Comparison of ENCODE assay signal across 30 mouse cellular contexts in genomic region chr16:55526230-55526842, GRCm38 (mm10).
DNase-seq lines count a peak whose midpoint lies in the region; ATAC-seq and TF ChIP-seq lines count a peak whose summit lies in the region.
"Had no signal": no experiment of that assay in that cellular context is flagged by ENCODE, and none has a peak within 500 bp of the region (broad histone marks: within the 10 kb centered on the region; RNA-seq: fewer than 3 reads in every experiment).

No protein-coding gene starts in this region.

- no peak for TF ChIP-seq CTCF in lung, postnatal 0 days (IDR thresholded peaks at IDR 0.05)

- no peaks in the 10 kb centered on the region for H3K27me3 ChIP-seq in lung, postnatal 0 days (replicated peaks; ENCODE audit: insufficient read depth, low read length)
- H3K27me3 ChIP-seq: hindbrain, embryonic 12.5 days; kidney, embryonic 15.5 days; limb, embryonic 13.5 days; neural tube, embryonic 12.5 days had no signal

- no peak overlapping the region for H3K4me2 ChIP-seq in lung, postnatal 0 days (replicated peaks; ENCODE audit: low read depth, low read length)
- H3K4me2 ChIP-seq: heart, embryonic 11.5 days; hindbrain, embryonic 12.5 days; kidney, embryonic 15.5 days; limb, embryonic 13.5 days; liver, embryonic 11.5 days; neural tube, embryonic 12.5 days had no signal

- no peak overlapping the region for H3K9ac ChIP-seq in lung, postnatal 0 days (replicated peaks; ENCODE audit: low read depth)
- H3K9ac ChIP-seq: hindbrain, embryonic 12.5 days; kidney, embryonic 15.5 days; limb, embryonic 13.5 days; neural tube, embryonic 12.5 days had no signal

- H3K4me1 ChIP-seq in lung, postnatal 0 days (ENCODE audit: insufficient read depth, low read depth, low read length): no peaks in the 10 kb centered on the region
- H3K4me1 ChIP-seq: hindbrain, embryonic 12.5 days; kidney, embryonic 15.5 days; limb, embryonic 13.5 days; neural tube, embryonic 12.5 days had no signal

- TF ChIP-seq EP300 in lung, postnatal 0 days (IDR thresholded peaks at IDR 0.05): peak; percentile 29; the same call in 1 of the 2 replicates

- no peak overlapping the region for H3K27ac ChIP-seq in lung, postnatal 0 days (ENCODE audit: low read length)
- H3K27ac ChIP-seq: hindbrain, embryonic 12.5 days; hindbrain, postnatal 0 days; kidney, embryonic 15.5 days; layer of hippocampus, adult 2 months; limb, embryonic 13.5 days; neural tube, embryonic 12.5 days had no signal

- H3K4me3 ChIP-seq in lung, postnatal 0 days (ENCODE audit: low read depth, low read length): no peak overlapping the region
- H3K4me3 ChIP-seq: hindbrain, embryonic 12.5 days; kidney, embryonic 15.5 days; layer of hippocampus, adult 2 months; limb, embryonic 13.5 days; neural tube, embryonic 12.5 days had no signal

- 49% methylated on average over 5 of the region's 5 CpGs for WGBS in lung, postnatal 0 days

- peak; percentile 46 for ATAC-seq in lung, postnatal 0 days
- ATAC-seq: forebrain, embryonic 14.5 days; hindbrain, postnatal 0 days; intestine, postnatal 0 days had no signal

- DNase-seq in lung, postnatal 0 days (ENCODE audit: low spot score): peak; percentile 28
- DNase-seq in lung, postnatal 25 days (ENCODE audit: low spot score): no peak
- DNase-seq in 416B (ENCODE audit: low read depth) (peak; percentile 63), NIH3T3 (ENCODE audit: low read depth) (peak; percentile 9)
- peak; percentile 8 for DNase-seq in naive thymus-derived CD4-positive, alpha-beta T cell, adult 2 months (ENCODE audit: low read depth)
- DNase-seq in embryo, embryonic 9.5 days (ENCODE audit: extremely low spot score): no peak
- no peak for DNase-seq in layer of hippocampus, adult 8-10 months (ENCODE audit: low spot score in 2 of 2)
- DNase-seq in heart, adult 11 months: no peak
- DNase-seq: adrenal gland, adult 2 months; adrenal gland, postnatal 36 days; cerebellum, adult 8-10 months; cerebellum, postnatal 25 days; gastrocnemius, postnatal 14 days; heart, adult 18-20 months; heart, postnatal 36 days; kidney, postnatal 36 days; lung, postnatal 10 days; midbrain, embryonic 14.5 days; right cerebral cortex, postnatal 4 days; thymus, postnatal 14 days had no signal

- H3K9me3 ChIP-seq in lung, postnatal 0 days (ENCODE audit: low read length): no peaks in the 10 kb centered on the region
- H3K9me3 ChIP-seq: hindbrain, embryonic 12.5 days; kidney, embryonic 15.5 days; limb, embryonic 13.5 days; neural tube, embryonic 12.5 days had no signal

- H3K36me3 ChIP-seq in lung, postnatal 0 days (ENCODE audit: insufficient read depth, low read length): no peaks in the 10 kb centered on the region
- H3K36me3 ChIP-seq: hindbrain, embryonic 12.5 days; kidney, embryonic 15.5 days; limb, embryonic 13.5 days; neural tube, embryonic 12.5 days had no signal

Comparison
In these comparisons a context has a peak if more than half of its experiments do, and no peak if none do; other contexts are left out.
1. DNase-seq: peak in lung, postnatal 0 days (single experiment), 416B (single experiment), NIH3T3 (single experiment) and naive thymus-derived CD4-positive, alpha-beta T cell, adult 2 months (single experiment); none in lung, postnatal 25 days (single experiment), embryo, embryonic 9.5 days (single experiment), layer of hippocampus, adult 8-10 months (0 of 2) and heart, adult 11 months (single experiment).